Mouse (Mus musculus): ENCODE results near the gene Ccr1.

DNA sequence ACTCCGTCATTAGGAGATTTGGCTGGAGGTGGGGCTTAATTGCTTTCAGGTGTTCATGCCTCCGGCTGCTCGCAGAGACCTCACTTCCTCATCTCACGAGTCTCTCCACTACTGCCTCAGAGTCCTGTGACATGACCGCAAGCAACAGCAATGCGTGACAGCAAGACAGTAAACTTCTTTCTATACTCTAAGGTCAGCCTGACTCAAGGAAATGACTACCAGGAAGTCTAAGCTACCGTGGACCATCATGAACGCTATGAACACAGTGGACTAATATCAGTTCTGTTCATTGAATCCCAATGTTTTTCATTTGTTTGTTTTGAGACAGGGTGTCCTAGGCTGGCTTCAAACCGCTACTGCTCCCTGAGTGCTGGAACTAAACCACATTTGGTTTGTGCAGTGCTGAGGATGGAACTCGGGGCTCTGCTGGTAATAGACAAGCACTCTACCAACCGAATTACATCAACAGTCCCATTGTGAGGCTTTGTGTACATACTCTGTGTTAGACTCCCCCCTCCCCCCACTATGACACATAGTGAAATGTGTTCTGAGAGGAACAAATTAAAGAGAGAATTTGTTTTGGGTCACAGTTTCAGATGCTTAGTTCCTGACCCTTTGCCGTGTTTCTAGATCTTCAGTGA is 40.3 kb downstream of the Ccr1 start:
- TF ChIP-seq POLR2A (IDR thresholded peaks at IDR 0.05; ENCODE audit: extremely low read depth, insufficient read depth, low read length) (no peak), CTCF (IDR thresholded peaks at IDR 0.05; ENCODE audit: low read depth, low read length) (no peak)

All from liver, adult 2 months (tissue).